Mouse (Mus musculus) natural killer cell, adult 2 months (primary cell): ENCODE measurements at regions not wholly inside any gene's neighbourhood (a gene's known extent, or its start where the extent isn't known, plus 50 kb on each side); places are given as distances from the start of the nearest gene placed in this dataset.
A peak's percentile ranks its signal among the peaks of the same experiment; 100 is the strongest.
"Not testable (repeated sequence)": the region's sequence is repeated elsewhere in the genome, so short reads cannot be mapped to it uniquely, and the experiment has no call there.

Experiments used
- DNase-seq, 2 experiments: peaks; one replicate each; pipeline ENCODE4 v3.0.0; 2022; ENCODE audit warnings: low spot score in 2 of 2

DNA sequence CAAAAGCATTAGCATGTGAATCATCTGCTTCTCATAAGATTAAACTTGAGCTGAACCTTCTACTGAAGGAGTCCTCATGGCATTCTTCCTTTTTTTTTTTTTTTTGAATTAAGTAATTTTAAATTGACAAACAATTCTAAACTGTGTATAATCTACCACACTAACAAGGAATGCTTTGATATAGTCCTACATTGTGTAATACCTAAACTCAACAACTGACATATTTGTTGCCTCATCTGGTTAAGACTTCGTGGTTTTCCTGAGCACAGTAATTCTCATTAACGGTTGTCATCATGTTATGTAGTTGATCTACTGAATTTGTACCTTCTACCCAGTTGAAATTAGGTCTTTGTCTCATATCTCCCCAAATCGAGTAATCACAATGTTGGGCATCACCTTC is 83.9 kb upstream of the Hcrtr2 start:
- no peak for DNase-seq

DNA sequence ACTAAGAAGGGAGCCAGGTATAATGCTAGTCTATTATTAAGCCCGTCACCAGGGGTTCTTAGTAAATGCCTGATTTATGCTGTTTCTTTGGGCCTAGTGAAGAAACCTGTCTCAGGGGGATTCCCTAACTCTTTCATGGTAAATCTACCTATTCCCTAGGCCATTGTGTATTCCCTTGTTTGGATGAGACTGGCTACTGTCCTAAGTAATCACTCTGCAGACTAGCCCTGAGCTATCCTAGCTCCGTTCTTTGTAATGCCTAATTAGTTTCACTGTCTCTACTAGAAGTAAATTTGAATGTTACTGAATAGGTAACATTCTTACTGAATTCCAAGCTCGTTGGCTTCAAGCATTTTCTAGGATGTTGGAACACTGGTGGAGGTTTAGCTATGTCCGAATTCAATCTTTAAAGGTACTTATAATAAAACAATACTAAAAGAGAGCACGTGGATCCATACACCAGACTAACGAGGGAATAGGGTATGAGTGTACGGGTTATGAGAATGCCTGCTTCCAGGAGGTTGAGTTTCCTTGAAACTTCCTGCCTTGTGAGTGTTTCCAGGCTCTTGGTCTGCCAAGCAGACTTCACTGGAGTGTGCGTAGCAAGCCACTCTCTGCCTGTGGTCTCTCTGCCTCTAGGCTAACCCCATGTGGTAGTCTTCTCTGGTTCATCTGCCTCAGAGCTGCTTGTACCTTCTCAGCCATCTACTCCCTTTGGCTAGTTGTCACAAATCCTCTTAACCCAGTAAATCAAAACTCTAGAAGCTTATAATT is 78.4 kb upstream of the Hcrtr2 start:
- DNase-seq: not testable (repeated sequence)

DNA sequence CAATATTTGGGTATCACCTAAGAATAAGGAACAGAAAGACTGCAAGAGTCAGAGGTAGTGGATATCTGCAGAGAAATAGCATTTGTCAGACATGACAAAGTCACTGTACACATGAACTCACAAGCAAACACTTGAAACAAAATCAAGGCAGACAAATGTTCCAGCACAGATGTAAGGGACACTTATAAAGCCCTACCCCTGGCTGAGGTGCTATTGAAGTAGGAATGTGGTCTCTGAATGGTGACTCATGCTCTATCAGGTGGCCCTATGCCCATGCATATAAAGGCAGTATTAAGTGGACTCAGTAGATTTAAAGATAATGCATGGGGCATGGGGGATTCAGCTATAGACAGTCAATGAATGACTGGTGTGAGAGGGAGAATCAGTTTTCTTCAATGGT is 77.2 kb upstream of the Hcrtr2 start:
- no peak for DNase-seq

DNA sequence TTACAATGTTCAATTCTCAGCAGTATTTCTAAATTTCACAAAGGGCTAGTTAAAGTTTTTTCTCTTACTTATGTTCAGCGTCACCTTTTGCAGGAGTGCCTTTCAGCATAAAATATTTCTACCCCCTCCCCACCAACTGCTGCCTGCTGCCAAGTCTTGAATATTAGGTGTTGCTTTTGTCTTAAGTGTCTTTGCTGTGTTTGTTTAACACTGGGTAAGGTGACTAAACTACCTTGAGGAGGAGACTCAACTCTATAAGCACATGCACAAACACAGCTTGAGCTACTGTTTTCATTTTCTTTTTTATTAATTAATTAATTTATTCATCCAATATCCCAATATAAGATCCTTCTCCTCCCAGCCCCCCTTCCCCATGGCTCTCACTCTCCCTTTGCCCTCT is 70.1 kb upstream of the Hcrtr2 start:
- DNase-seq: no peak

DNA sequence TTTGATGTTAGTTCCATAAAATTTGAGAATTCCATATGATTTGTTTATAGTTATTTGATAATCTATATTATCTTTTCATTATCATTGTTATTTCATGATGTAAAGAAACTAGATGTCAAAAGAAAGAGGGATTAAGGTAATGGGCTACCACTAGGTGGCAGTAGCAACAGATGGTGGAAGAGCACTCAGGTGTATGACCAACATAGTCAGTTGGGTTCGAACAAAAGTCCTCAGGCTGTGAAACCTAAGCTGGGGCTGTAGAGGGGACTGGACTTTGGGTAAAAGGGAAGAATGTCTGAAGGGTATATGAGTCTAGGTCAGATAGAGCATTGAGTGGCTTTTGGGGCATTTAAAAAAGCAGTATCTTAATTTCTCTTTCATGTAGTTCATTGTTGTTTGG is 67.2 kb upstream of the Hcrtr2 start:
- peak in 1 of 2 experiments; percentile 2 for DNase-seq
